Mouse (Mus musculus) MEL (cell line): Measurements from ENCODE around the gene Tfdp2. TPM values are rescaled to one million over a fixed set of nuclear protein-coding genes. Genes with fewer than 3 reads are reported as not detected.

Source experiments
- DNase-seq: peaks from one replicate; pipeline ENCODE4 v3.0.0; 2011; ENCODE audit warnings: low read depth, low spot score
- H3K27ac ChIP-seq: 2 replicates; pipeline ENCODE4 v1.5.1; 2012; ENCODE audit warnings: low read depth, mild to moderate bottlenecking, control low read depth, low read length, moderate library complexity; ENCODE audit not compliant: control insufficient read depth
- H3K27me3 ChIP-seq, 2 experiments: fragments of 150-350 bp in 1 of 2; sonication (generic) in 1 of 2; 2 replicates each; pipeline ENCODE4 v1.6.1; 2012; ENCODE audit warnings: low read length in 2 of 2, mild to moderate bottlenecking in 2 of 2, improper control_type of control experiment in 1 of 2, moderate library complexity in 1 of 2; ENCODE audit not compliant: insufficient read depth in 2 of 2, control insufficient read depth in 1 of 2
- H3K36me3 ChIP-seq, 2 experiments: 2 replicates each; pipeline ENCODE4 v1.6.1; 2012 to 2014; ENCODE audit warnings: low read length in 2 of 2, improper control_type of control experiment in 1 of 2, inconsistent platforms in 1 of 2, mild to moderate bottlenecking in 1 of 2; ENCODE audit not compliant: insufficient read depth in 2 of 2, control insufficient read depth in 1 of 2
- H3K4me1 ChIP-seq, 2 experiments: fragments of 150-350 bp in 1 of 2; sonication (generic) in 1 of 2; 2 replicates each; pipeline ENCODE4 v1.6.1; 2012; ENCODE audit warnings: low read length in 2 of 2, improper control_type of control experiment in 1 of 2, mild to moderate bottlenecking in 1 of 2; ENCODE audit not compliant: insufficient read depth in 2 of 2, control insufficient read depth in 1 of 2
- H3K4me3 ChIP-seq, 2 experiments: fragments of 150-350 bp in 1 of 2; sonication (generic) in 1 of 2; 2 replicates each; pipeline ENCODE4 v1.5.1; 2012; ENCODE audit warnings: low read depth in 2 of 2, low read length in 2 of 2, mild to moderate bottlenecking in 2 of 2, moderate library complexity in 2 of 2, control low read depth in 1 of 2, improper control_type of control experiment in 1 of 2; ENCODE audit not compliant: control insufficient read depth in 1 of 2, insufficient read depth in 1 of 2
- H3K79me2 ChIP-seq: 2 replicates; pipeline ENCODE4 v1.6.1; 2012; ENCODE audit warnings: mild to moderate bottlenecking, low read length, moderate library complexity; ENCODE audit not compliant: control insufficient read depth, poor library complexity, insufficient read depth
- H3K9ac ChIP-seq: 2 replicates; pipeline ENCODE4 v1.6.1; 2012; ENCODE audit warnings: low read depth, mild to moderate bottlenecking, control low read depth, low read length, moderate library complexity; ENCODE audit not compliant: control insufficient read depth, poor library complexity, severe bottlenecking
- H3K9me3 ChIP-seq: fragments of 150-350 bp; sonication (generic); replicated peaks from 2 replicates; pipeline ENCODE4 v1.6.1; 2012; ENCODE audit warnings: mild to moderate bottlenecking, low read length, improper control_type of control experiment, moderate library complexity; ENCODE audit not compliant: insufficient read depth
- BHLHE40 ChIP-seq: IDR thresholded peaks from 2 replicates; pipeline ENCODE4 v1.6.1; 2012; ENCODE audit warnings: low read depth, mild to moderate bottlenecking, inconsistent platforms, low read length, improper control_type of control experiment, borderline replicate concordance
- CHD1 ChIP-seq: IDR thresholded peaks from 2 replicates; pipeline ENCODE4 v1.6.1; 2012; ENCODE audit warnings: low read depth, mild to moderate bottlenecking, inconsistent platforms, low read length, improper control_type of control experiment
- CTCF ChIP-seq, 3 experiments: IDR thresholded peaks in 2 of 3; conservative IDR thresholded peaks in 1 of 3; 2 replicates each; pipeline ENCODE4 v1.5.1; 2011 to 2012; ENCODE audit warnings: low read length in 3 of 3, low read depth in 2 of 3, mild to moderate bottlenecking in 2 of 3, improper control_type of control experiment in 1 of 3, inconsistent platforms in 1 of 3, mixed read lengths in 1 of 3, moderate library complexity in 1 of 3; ENCODE audit not compliant: control insufficient read depth in 1 of 3, insufficient read depth in 1 of 3, poor library complexity in 1 of 3, severe bottlenecking in 1 of 3
- E2F4 ChIP-seq: IDR thresholded peaks from 2 replicates; pipeline ENCODE4 v1.6.1; 2011; ENCODE audit warnings: low read depth, low read length, improper control_type of control experiment, borderline replicate concordance
- EP300 ChIP-seq, 2 experiments: IDR thresholded peaks; 2 replicates each; pipeline ENCODE4 v1.6.1; 2011; ENCODE audit warnings: improper control_type of control experiment in 2 of 2, low read length in 2 of 2, low read depth in 1 of 2, mild to moderate bottlenecking in 1 of 2
- HCFC1 ChIP-seq: IDR thresholded peaks from 2 replicates; pipeline ENCODE4 v1.6.1; 2012; ENCODE audit warnings: low read depth, mild to moderate bottlenecking, inconsistent platforms, low read length, improper control_type of control experiment, moderate library complexity
- JUND ChIP-seq: IDR thresholded peaks from 2 replicates; pipeline ENCODE4 v1.6.1; 2011; ENCODE audit warnings: low read depth, mild to moderate bottlenecking, improper control_type of control experiment, low read length
- MAFK ChIP-seq: IDR thresholded peaks from 2 replicates; pipeline ENCODE4 v1.6.1; 2011; ENCODE audit warnings: low read depth, mild to moderate bottlenecking, low read length, improper control_type of control experiment, borderline replicate concordance
- MAZ ChIP-seq: IDR thresholded peaks from 2 replicates; pipeline ENCODE4 v1.6.1; 2012; ENCODE audit warnings: low read depth, mild to moderate bottlenecking, inconsistent platforms, low read length, improper control_type of control experiment
- MEF2A ChIP-seq: IDR thresholded peaks from 2 replicates; pipeline ENCODE4 v1.6.1; 2014; ENCODE audit warnings: low read depth, mild to moderate bottlenecking, inconsistent platforms, low read length, improper control_type of control experiment; ENCODE audit not compliant: poor library complexity, insufficient replicate concordance, severe bottlenecking; ENCODE audit errors: extremely low read depth
- MXI1 ChIP-seq: IDR thresholded peaks from 2 replicates; pipeline ENCODE4 v1.6.1; 2011; ENCODE audit warnings: mild to moderate bottlenecking, low read depth, low read length, improper control_type of control experiment
- MYC ChIP-seq: IDR thresholded peaks from 2 replicates; pipeline ENCODE4 v1.6.1; 2011; ENCODE audit warnings: low read depth, mild to moderate bottlenecking, low read length, improper control_type of control experiment, moderate library complexity
- NELFE ChIP-seq: IDR thresholded peaks from 2 replicates; pipeline ENCODE4 v1.6.1; 2011; ENCODE audit warnings: low read depth, low read length, improper control_type of control experiment
- NRF1 ChIP-seq: IDR thresholded peaks from 2 replicates; pipeline ENCODE4 v1.6.1; 2014; ENCODE audit warnings: low read depth, mild to moderate bottlenecking, inconsistent platforms, low read length, improper control_type of control experiment, moderate library complexity; ENCODE audit not compliant: poor library complexity, insufficient read depth, severe bottlenecking
- POLR2A ChIP-seq, 2 experiments: IDR thresholded peaks; 2 replicates each; pipeline ENCODE4 v1.6.1; 2011 to 2012; ENCODE audit warnings: low read length in 2 of 2, mild to moderate bottlenecking in 2 of 2, control low read depth in 1 of 2, improper control_type of control experiment in 1 of 2, low read depth in 1 of 2, moderate library complexity in 1 of 2; ENCODE audit not compliant: control insufficient read depth in 1 of 2, insufficient read depth in 1 of 2, poor library complexity in 1 of 2
- POLR2AphosphoS2 ChIP-seq: IDR thresholded peaks from 2 replicates; pipeline ENCODE4 v1.6.1; 2011; ENCODE audit warnings: low read length, improper control_type of control experiment
- RCOR1 ChIP-seq: IDR thresholded peaks from 2 replicates; pipeline ENCODE4 v1.6.1; 2012; ENCODE audit warnings: low read depth, mild to moderate bottlenecking, inconsistent platforms, low read length, improper control_type of control experiment
- SIN3A ChIP-seq: IDR thresholded peaks from 2 replicates; pipeline ENCODE4 v1.6.1; 2012; ENCODE audit warnings: low read length, improper control_type of control experiment, inconsistent platforms
- SMC3 ChIP-seq: IDR thresholded peaks from 2 replicates; pipeline ENCODE4 v1.6.1; 2011; ENCODE audit warnings: low read depth, low read length, improper control_type of control experiment
- TAL1 ChIP-seq: IDR thresholded peaks from 2 replicates; pipeline ENCODE4 v1.6.1; 2012; ENCODE audit warnings: mild to moderate bottlenecking, inconsistent platforms, low read length, moderate library complexity, mixed read lengths
- TBP ChIP-seq: IDR thresholded peaks from 2 replicates; pipeline ENCODE4 v1.8.0; 2011; ENCODE audit warnings: low read depth, low read length, improper control_type of control experiment
- TCF12 ChIP-seq: IDR thresholded peaks from 2 replicates; pipeline ENCODE4 v1.6.1; 2014; ENCODE audit warnings: low read depth, mild to moderate bottlenecking, inconsistent platforms, low read length, improper control_type of control experiment, moderate library complexity
- UBTF ChIP-seq: IDR thresholded peaks from 2 replicates; pipeline ENCODE4 v1.6.1; 2012; ENCODE audit warnings: low read depth, mild to moderate bottlenecking, inconsistent platforms, low read length, improper control_type of control experiment, moderate library complexity, borderline replicate concordance; ENCODE audit not compliant: insufficient read depth
- USF1 ChIP-seq: IDR thresholded peaks from 2 replicates; pipeline ENCODE4 v1.6.1; 2014; ENCODE audit warnings: low read depth, mild to moderate bottlenecking, inconsistent platforms, low read length, improper control_type of control experiment, moderate library complexity
- USF2 ChIP-seq, 2 experiments: IDR thresholded peaks; 2 replicates each; pipeline ENCODE4 v1.6.1; 2011 to 2012; ENCODE audit warnings: improper control_type of control experiment in 2 of 2, low read length in 2 of 2, borderline replicate concordance in 1 of 2, inconsistent platforms in 1 of 2, low read depth in 1 of 2, mild to moderate bottlenecking in 1 of 2; ENCODE audit not compliant: insufficient read depth in 1 of 2
- ZC3H11A ChIP-seq: IDR thresholded peaks from 2 replicates; pipeline ENCODE4 v1.6.1; 2012; ENCODE audit warnings: low read depth, mild to moderate bottlenecking, inconsistent platforms, low read length, improper control_type of control experiment
- ZKSCAN1 ChIP-seq: IDR thresholded peaks from 2 replicates; pipeline ENCODE4 v1.6.1; 2012; ENCODE audit warnings: low read depth, mild to moderate bottlenecking, inconsistent platforms, low read length, improper control_type of control experiment, moderate library complexity
- ZMIZ1 ChIP-seq: IDR thresholded peaks from 2 replicates; pipeline ENCODE4 v1.6.1; 2012; ENCODE audit warnings: low read depth, mild to moderate bottlenecking, inconsistent platforms, low read length, improper control_type of control experiment, moderate library complexity
- ZNF384 ChIP-seq: IDR thresholded peaks from 2 replicates; pipeline ENCODE4 v1.6.1; 2012; ENCODE audit warnings: low read depth, mild to moderate bottlenecking, inconsistent platforms, low read length, improper control_type of control experiment
- polyA plus RNA-seq, 2 experiments: library from polyadenylated mRNA; stranded (reverse) in 1 of 2; unstranded in 1 of 2; fragments of >175 nt in 1 of 2; fragments of >200 nt in 1 of 2; gene quantifications; 2 replicates each; pipeline versions ENCODE4 v1.2.1 to v1.2.4; 2012; ENCODE audit warnings: low replicate concordance in 2 of 2, low read depth in 1 of 2; ENCODE audit not compliant: insufficient read length in 2 of 2, insufficient read depth in 1 of 2, missing spikeins in 1 of 2
- total RNA-seq: library from RNA; depleted of rRNA; stranded (reverse); fragments of 300-350 nt; gene quantifications from 2 replicates; pipeline ENCODE4 v1.2.3, GENCODE M21; 2012

The Tfdp2 gene
- total and polyA plus RNA-seq, 3 experiments: 7.7 to 15.4 TPM; not detected in 1

DNA sequence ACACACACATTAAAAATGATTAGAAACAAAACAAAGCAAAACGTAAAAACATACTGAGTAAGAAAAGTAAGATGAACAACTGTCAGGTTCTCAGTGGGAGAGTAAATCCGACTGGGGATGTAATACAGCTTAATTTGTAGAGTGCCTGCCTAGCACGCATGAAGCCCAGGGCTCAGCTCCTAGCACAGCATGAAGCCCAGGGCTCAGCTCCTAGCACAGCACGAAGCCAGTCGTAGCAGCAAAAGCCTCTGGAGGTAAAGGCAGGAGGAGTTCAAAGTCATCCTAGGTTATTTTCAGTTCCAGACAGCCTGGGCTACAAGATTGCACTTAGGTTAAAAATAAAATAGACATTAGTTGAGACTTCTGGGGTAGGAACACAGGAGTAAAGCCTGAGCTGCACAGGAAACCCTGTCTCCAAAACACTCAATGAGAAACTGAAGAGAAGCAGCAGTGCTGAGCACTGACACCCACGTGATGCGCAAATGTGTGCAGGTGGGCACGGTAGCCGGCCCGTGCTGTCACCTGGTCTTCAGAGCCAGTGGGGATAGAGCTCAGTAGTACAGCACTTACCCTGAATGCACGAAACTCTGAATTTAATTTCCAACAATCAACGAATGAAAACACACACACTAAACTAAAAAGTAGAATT, 157.2 kb downstream of the Tfdp2 start:
- Histone ChIP-seq H3K9me3 (no peaks in the 10 kb centered on the region), H3K27me3 (no peaks in the 10 kb centered on the region), H3K79me2 (peaks cover 28% of the 10 kb centered on the region), H3K9ac (no peak overlapping the region), H3K4me1 (peaks cover 5 to 13% of the 10 kb centered on the region in 2 experiments), H3K4me3 (no peak overlapping the region), H3K27ac (peak overlapping the region; percentile 35), H3K36me3 (peaks cover 0 to 19% of the 10 kb centered on the region in 2 experiments; a peak in 2 of 4 replicates)
- no peak for TF ChIP-seq SMC3
- no peak for TF ChIP-seq TBP
- TF ChIP-seq BHLHE40: no peak
- no peak for TF ChIP-seq TAL1
- TF ChIP-seq MAZ: no peak
- no peak for TF ChIP-seq USF2 (IDR thresholded peaks at IDR 0.05; ENCODE audit: borderline replicate concordance in 1 of 2, insufficient read depth in 1 of 2, low read depth in 1 of 2, low read length in 2 of 2)
- no peak for TF ChIP-seq MYC
- TF ChIP-seq E2F4: no peak
- no peak for TF ChIP-seq MEF2A
- no peak for TF ChIP-seq CHD1
- no peak for TF ChIP-seq MXI1
- no peak for TF ChIP-seq ZC3H11A
- TF ChIP-seq USF1: no peak
- no peak for TF ChIP-seq HCFC1
- no peak for TF ChIP-seq CTCF (IDR thresholded peaks at IDR 0.05 in 2 of 3, conservative IDR thresholded peaks at IDR 0.05 in 1 of 3; ENCODE audit: control insufficient read depth in 1 of 3, insufficient read depth in 1 of 3, low read depth in 2 of 3, low read length in 3 of 3, poor library complexity in 1 of 3, severe bottlenecking in 1 of 3)
- no peak for TF ChIP-seq POLR2A (IDR thresholded peaks at IDR 0.05; ENCODE audit: control insufficient read depth in 1 of 2, insufficient read depth in 1 of 2, low read depth in 1 of 2, low read length in 2 of 2, poor library complexity in 1 of 2)
- no peak for TF ChIP-seq TCF12
- no peak for TF ChIP-seq JUND
- DNase-seq: no peak

DNA sequence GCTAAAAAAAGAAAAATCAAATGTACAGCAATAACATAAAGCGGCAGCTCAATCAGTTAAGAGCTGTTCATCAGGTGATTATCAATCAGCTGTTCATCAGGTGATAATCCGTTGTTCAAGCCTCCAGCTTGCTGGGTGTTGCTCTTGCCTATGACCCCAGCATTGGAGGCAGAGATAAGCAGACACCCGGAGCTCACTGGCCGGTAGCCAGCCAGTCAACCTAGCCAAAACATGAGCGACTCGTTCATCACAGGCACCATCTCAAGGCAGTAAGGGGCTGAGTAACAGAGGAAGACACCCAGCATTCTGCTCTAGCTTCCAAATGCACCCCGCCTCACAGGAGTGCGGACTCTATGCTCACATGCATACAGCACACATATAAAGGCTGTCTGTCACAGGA, 157.7 kb downstream of the Tfdp2 start:
- no peaks in the 10 kb centered on the region for H3K27me3 ChIP-seq
- no peak overlapping the region for H3K4me3 ChIP-seq
- H3K4me1 ChIP-seq: peaks cover 5 to 13% of the 10 kb centered on the region in 2 experiments
- H3K9ac ChIP-seq: peak overlapping the region; percentile 7; the same call in 1 of the 2 replicates
- peaks cover 0 to 19% of the 10 kb centered on the region in 2 experiments; a peak in 2 of 4 replicates for H3K36me3 ChIP-seq
- DNase-seq: peak; percentile 95
- H3K79me2 ChIP-seq: peaks cover 32% of the 10 kb centered on the region
- no peaks in the 10 kb centered on the region for H3K9me3 ChIP-seq
- H3K27ac ChIP-seq: peak overlapping the region; percentile 40
- TF ChIP-seq EP300 (IDR thresholded peaks at IDR 0.05; ENCODE audit: low read depth in 1 of 2, low read length in 2 of 2) (peak; percentile 94 to 96), SMC3 (0 out of 2 replicates have a peak, but pooled peaks have one; percentile 11), MEF2A (0 out of 2 replicates have a peak, but pooled peaks have one; percentile 40), USF1 (peak; percentile 72), POLR2AphosphoS2 (peak; percentile 61; the same call in 1 of the 2 replicates), TBP (peak; percentile 39; the same call in 1 of the 2 replicates), MAZ (peak; percentile 64), TCF12 (peak; percentile 95), NELFE (no peak), CHD1 (no peak), MXI1 (peak; percentile 81), ZNF384 (peak; percentile 57; the same call in 1 of the 2 replicates), UBTF (no peak), ZKSCAN1 (no peak; the same call in 1 of the 2 replicates), NRF1 (no peak), RCOR1 (peak; percentile 93), BHLHE40 (peak; percentile 90), E2F4 (no peak), MAFK (peak; percentile 60; the same call in 1 of the 2 replicates), ZMIZ1 (no peak), SIN3A (peak; percentile 97)
